Mouse (Mus musculus) olfactory bulb, adult 2 months (tissue): Measurements from ENCODE around the gene Usp46.

Source experiments
- CTCF ChIP-seq: fragments of 200-500 bp; IDR thresholded peaks from 2 replicates; pipeline ENCODE4 v1.5.1; 2012; ENCODE audit warnings: low read depth, mild to moderate bottlenecking, low read length, moderate library complexity; ENCODE audit not compliant: insufficient read depth
- POLR2A ChIP-seq: fragments of 200-500 bp; IDR thresholded peaks from 2 replicates; pipeline ENCODE4 v1.6.1; 2012; ENCODE audit warnings: mild to moderate bottlenecking, low read depth, low read length, moderate library complexity; ENCODE audit not compliant: insufficient read depth

DNA sequence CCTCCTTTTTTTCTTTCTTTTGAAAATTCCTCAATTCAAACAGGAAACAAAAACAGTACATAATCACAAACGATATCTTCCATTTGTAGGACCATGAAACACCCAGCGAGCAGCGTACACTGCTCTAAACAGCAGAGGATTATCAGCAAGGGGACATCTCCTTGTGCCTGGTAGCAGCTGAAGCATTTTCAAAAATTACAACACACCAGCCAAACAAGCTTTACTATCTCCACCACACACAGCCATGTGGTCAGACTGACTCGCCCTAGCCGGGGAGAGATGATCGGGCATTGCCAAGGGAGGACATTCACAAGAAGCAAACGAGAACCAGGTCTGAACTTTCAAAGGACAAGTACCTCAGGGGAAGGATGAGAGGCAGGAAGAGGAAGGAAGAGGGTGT is 3.4 kb downstream of the Usp46 start:
- TF ChIP-seq CTCF, result no peak
- no peak for TF ChIP-seq POLR2A
